Mouse (Mus musculus) cortical plate, adult 2 months (tissue): ENCODE measurements at regions not wholly inside any gene's neighbourhood (a gene's known extent, or its start where the extent isn't known, plus 50 kb on each side); places are given as distances from the start of the nearest gene placed in this dataset.

Experiments used
- H3K27ac ChIP-seq: fragments of 200-500 bp; 2 replicates; pipeline ENCODE4 v1.5.1; 2012; ENCODE audit warnings: low read length, control low read depth, inconsistent platforms; ENCODE audit not compliant: insufficient read depth
- H3K4me1 ChIP-seq: fragments of 200-500 bp; 2 replicates; pipeline ENCODE4 v1.6.1; 2011; ENCODE audit warnings: low read length; ENCODE audit not compliant: control insufficient read depth, insufficient read depth
- H3K4me3 ChIP-seq: fragments of 200-500 bp; 2 replicates; pipeline ENCODE4 v1.5.1; 2011; ENCODE audit warnings: mild to moderate bottlenecking, low read length, control low read depth; ENCODE audit not compliant: insufficient read depth
- CTCF ChIP-seq: fragments of 200-500 bp; IDR thresholded peaks from 2 replicates; pipeline ENCODE4 v1.5.1; 2011; ENCODE audit warnings: mild to moderate bottlenecking, control low read depth, low read length; ENCODE audit not compliant: insufficient read depth; ENCODE audit errors: extremely low read depth
- POLR2A ChIP-seq: fragments of 200-500 bp; IDR thresholded peaks from 2 replicates; pipeline ENCODE4 v1.6.1; 2011; ENCODE audit warnings: mild to moderate bottlenecking, low read length, control low read depth; ENCODE audit not compliant: insufficient read depth; ENCODE audit errors: extremely low read depth

GRCm38 (mm10) chr6:98635816-98636215 lies 293.3 kb upstream of the Gm765 start:
- TF ChIP-seq CTCF (no peak), POLR2A (no peak)
- Histone ChIP-seq H3K27ac (no peak overlapping the region), H3K4me3 (no peak overlapping the region), H3K4me1 (peaks cover 4% of the 10 kb centered on the region)

GRCm38 (mm10) chr6:98632278-98633063 lies 289.9 kb upstream of the Gm765 start:
- Histone ChIP-seq H3K4me3 (peak overlapping the region; percentile 6; the same call in 1 of the 2 replicates), H3K4me1 (peaks cover 4% of the 10 kb centered on the region), H3K27ac (no peak overlapping the region)
- TF ChIP-seq POLR2A (no peak), CTCF (no peak)

DNA sequence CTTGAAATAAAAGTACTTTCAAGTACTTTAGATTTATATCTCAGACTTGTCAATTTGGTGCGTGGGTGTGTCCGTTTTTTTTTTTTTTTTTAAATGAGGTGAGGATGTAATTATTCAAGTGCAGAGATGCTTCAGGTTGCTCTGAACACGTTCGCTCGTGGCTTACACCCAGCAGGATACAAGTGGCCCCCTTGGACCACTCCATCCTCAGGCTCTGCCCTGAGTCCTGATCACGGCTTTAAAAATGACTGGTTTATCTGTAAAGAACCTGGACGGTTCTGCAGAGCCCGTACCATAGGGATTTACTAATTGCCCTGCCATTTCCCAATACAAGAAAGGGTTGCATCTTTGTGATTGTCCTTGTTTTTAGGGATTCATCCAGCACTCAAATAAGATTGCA lies 288.7 kb upstream of the Gm765 start:
- no peak overlapping the region for H3K27ac ChIP-seq
- TF ChIP-seq POLR2A = no peak
- no peak for TF ChIP-seq CTCF

DNA sequence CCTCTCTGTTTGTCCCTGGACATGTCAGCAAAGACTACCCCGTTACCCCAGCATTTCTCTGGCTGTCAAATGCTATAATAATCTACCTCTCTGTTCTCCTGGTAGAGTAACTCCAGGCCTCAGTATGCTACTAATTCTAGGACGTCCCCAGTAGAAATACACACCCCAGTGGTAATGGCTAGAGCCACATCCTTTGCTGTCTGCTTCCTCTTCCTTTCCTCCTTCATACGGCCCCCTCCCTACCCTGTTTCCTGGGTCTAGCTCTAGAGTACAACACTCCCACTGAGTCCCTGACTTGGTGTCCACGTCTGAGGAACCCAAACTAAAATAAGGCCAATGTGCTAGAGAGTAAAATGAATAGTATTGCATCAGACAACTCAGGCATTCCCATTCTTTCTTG lies 287.1 kb upstream of the Gm765 start:
- H3K27ac ChIP-seq = no peak overlapping the region
- H3K4me1 ChIP-seq = no peaks in the 10 kb centered on the region; the same call in 1 of the 2 replicates
- H3K4me3 ChIP-seq = no peak overlapping the region
- no peak for TF ChIP-seq POLR2A
- TF ChIP-seq CTCF = no peak

More for the DNA sequence above, 288.7 kb upstream of the Gm765 start:
- Histone ChIP-seq H3K4me1 (peaks cover 4% of the 10 kb centered on the region), H3K4me3 (no peak overlapping the region)

DNA sequence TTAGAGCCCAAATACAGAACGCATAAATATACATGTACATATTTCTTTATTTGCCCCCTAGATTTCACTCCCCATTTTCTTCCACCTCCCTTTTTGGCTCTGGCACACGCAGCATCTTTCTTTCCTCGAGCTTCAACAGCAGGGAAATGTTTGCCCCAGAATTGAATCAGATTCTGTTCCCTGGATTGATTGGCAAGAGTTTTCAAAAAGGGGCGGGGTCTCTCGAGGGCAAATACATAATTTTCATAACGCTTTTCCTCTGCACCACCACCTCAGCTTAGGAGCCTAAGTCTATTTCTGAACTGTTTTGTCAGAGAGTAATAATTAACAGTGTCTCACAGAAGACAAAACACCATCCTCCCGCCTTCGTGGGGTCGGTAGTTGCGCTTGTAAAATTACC lies 283.9 kb upstream of the Gm765 start:
- H3K4me3 ChIP-seq = no peak overlapping the region

GRCm38 (mm10) chr6:98620886-98621285 lies 278.3 kb upstream of the Gm765 start:
- Histone ChIP-seq H3K4me3 (no peak overlapping the region), H3K4me1 (no peaks in the 10 kb centered on the region), H3K27ac (no peak overlapping the region)
- TF ChIP-seq POLR2A = no peak
- TF ChIP-seq CTCF = no peak

More for the DNA sequence above, 283.9 kb upstream of the Gm765 start:
- TF ChIP-seq CTCF (no peak), POLR2A (no peak)
- no peak overlapping the region for H3K27ac ChIP-seq
- no peaks in the 10 kb centered on the region for H3K4me1 ChIP-seq

DNA sequence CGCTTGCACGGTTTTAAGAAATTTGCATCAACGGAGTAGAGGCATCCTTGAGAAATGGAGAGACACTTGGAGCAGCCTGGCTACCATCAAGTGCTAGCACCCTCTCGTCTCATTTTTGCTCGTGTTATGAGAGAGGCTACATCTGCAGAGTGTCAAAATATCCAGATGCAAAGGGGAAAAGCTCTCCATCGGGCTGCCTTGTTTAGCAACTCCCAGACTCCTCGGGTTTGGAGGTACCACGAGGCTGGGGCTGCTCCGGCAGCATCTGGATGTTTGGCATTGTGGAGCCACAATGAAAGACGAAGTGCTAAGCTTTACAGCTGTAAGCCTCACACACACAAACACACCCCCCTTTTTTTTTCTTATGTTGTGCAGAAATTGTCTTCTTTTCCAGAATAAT lies 270.5 kb upstream of the Gm765 start:
- TF ChIP-seq CTCF (no peak), POLR2A (no peak)
- H3K27ac ChIP-seq = no peak overlapping the region
- no peak overlapping the region for H3K4me3 ChIP-seq
- no peaks in the 10 kb centered on the region for H3K4me1 ChIP-seq

DNA sequence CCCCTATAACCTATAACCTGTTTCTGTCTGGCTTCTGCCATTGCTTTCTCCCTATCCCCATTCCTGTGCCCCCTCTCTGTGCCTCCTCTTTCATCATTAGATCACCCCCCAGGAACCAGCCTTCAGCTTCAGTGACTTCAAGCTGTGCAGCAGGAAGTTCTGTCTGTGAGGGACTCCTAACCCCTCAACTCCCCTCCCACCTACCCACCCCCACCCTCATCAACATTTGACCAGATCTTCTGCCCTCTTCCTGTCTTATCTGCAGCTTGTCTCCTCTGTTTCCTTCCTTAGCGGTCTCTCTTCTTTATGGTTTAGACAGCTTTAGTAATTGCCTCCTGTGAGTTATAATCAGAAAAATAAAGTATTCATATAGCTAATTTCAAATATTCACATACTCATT lies 266.6 kb upstream of the Gm765 start:
- no peaks in the 10 kb centered on the region; the same call in 1 of the 2 replicates for H3K4me1 ChIP-seq
- TF ChIP-seq CTCF (no peak), POLR2A (no peak)
- H3K4me3 ChIP-seq = no peak overlapping the region
- no peak overlapping the region for H3K27ac ChIP-seq

GRCm38 (mm10) chr6:98606680-98607079 lies 264.1 kb upstream of the Gm765 start:
- H3K4me1 ChIP-seq = no peaks in the 10 kb centered on the region; the same call in 1 of the 2 replicates
- no peak overlapping the region for H3K27ac ChIP-seq
- TF ChIP-seq CTCF = no peak
- no peak for TF ChIP-seq POLR2A
- no peak overlapping the region for H3K4me3 ChIP-seq

DNA sequence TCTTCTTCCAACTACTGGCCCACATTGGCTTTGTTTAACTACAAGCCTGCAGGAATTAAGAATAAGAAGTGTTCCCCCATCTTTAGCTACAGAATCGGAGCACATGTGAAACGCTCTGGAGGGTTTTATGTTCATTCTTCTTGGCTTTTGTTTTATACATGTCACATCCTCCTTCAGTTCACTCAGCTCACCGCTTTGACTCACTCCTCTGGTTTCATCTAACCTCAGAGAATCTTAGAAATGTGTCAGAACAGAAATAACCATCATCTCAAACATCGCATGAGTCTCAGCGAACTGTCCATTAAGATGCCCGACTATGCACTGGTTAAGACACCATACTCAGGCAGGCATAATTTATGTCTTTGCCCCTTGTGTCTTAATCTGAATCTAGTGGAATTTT lies 255.1 kb upstream of the Gm765 start:
- Histone ChIP-seq H3K27ac (no peak overlapping the region), H3K4me3 (no peak overlapping the region), H3K4me1 (no peaks in the 10 kb centered on the region)
- TF ChIP-seq CTCF (no peak), POLR2A (no peak)

GRCm38 (mm10) chr6:98590989-98591388 lies 248.4 kb upstream of the Gm765 start:
- Histone ChIP-seq H3K4me3 (no peak overlapping the region), H3K27ac (no peak overlapping the region), H3K4me1 (no peaks in the 10 kb centered on the region; the same call in 1 of the 2 replicates)
- TF ChIP-seq POLR2A (no peak), CTCF (no peak)
